Mouse (Mus musculus) neutrophil, adult 65 days (primary cell): ENCODE data around the gene Olfr39. TPM values are rescaled to one million over a fixed set of nuclear protein-coding genes. Genes with fewer than 3 reads are reported as not detected.

ENCODE experiments used
- total RNA-seq: library from RNA; stranded (reverse); gene quantifications from 2 replicates; pipeline ENCODE4 v1.2.4, GENCODE M21; 2023

Olfr39 gene
- total RNA-seq = not detected in 2 replicates

GRCm38 (mm10) chr9:20282051-20282450, at the start of gene Olfr39:
Gene Olfr39 (plus strand): TSS chr9:20282351.

GRCm38 (mm10) chr9:20236819-20237218, 45.3 kb upstream of the Olfr39 start, which contains the start of gene Olfr872:
Gene Olfr872 (plus strand): TSS chr9:20237119.

GRCm38 (mm10) chr9:20298232-20298631, 16.1 kb downstream of the Olfr39 start, which contains the start of gene Olfr873:
Gene Olfr873 (plus strand): TSS chr9:20298532.

GRCm38 (mm10) chr9:20335994-20336393, 53.8 kb downstream of the Olfr39 start, which contains the start of gene Olfr18:
Gene Olfr18 (minus strand): TSS chr9:20336094.

Other genes with a start within 250 kb of the Olfr39 start
- not detected in 2 replicates for gene Olfr867, start 224.8 kb upstream of the Olfr39 start, total RNA-seq
- not detected in 2 replicates for gene Olfr868, start 183.7 kb upstream of the Olfr39 start, total RNA-seq
- not detected in 2 replicates for gene Olfr869, start 153.3 kb upstream of the Olfr39 start, total RNA-seq
- not detected in 2 replicates for gene Olfr870, start 108.3 kb upstream of the Olfr39 start, total RNA-seq
- not detected in 2 replicates for gene Olfr871, start 70.1 kb upstream of the Olfr39 start, total RNA-seq
- not detected in 2 replicates for gene Olfr872, start 45.2 kb upstream of the Olfr39 start, total RNA-seq
- not detected in 2 replicates for gene Olfr873, start 16.2 kb downstream of the Olfr39 start, total RNA-seq
- gene Olfr18, start 53.7 kb downstream of the Olfr39 start, total RNA-seq = not detected in 2 replicates
- gene Zfp560, start 102.8 kb downstream of the Olfr39 start, total RNA-seq = 0.95 and 1.5 TPM in 2 replicates
- 13.7 and 18.8 TPM in 2 replicates for gene Zfp26, start 177.8 kb downstream of the Olfr39 start, total RNA-seq
- 11.5 and 12.5 TPM in 2 replicates for gene Zfp426, start 210.4 kb downstream of the Olfr39 start, total RNA-seq
- gene Zfp266, start 239.1 kb downstream of the Olfr39 start, total RNA-seq = 8.1 and 8.7 TPM in 2 replicates